Mouse (Mus musculus) bone marrow macrophage, adult 2 months (primary cell): ENCODE data around the gene Elof1.

ENCODE experiments used
- CTCF ChIP-seq: IDR thresholded peaks from 2 replicates; pipeline ENCODE4 v1.5.1; 2012; ENCODE audit warnings: low read depth, mild to moderate bottlenecking, low read length, moderate library complexity
- POLR2A ChIP-seq: IDR thresholded peaks from 2 replicates; pipeline ENCODE4 v1.6.1; 2012; ENCODE audit warnings: mild to moderate bottlenecking, low read depth, low read length, borderline replicate concordance

GRCm38 (mm10) chr9:22069881-22070553, 47.0 kb downstream of the Elof1 start:
- TF ChIP-seq CTCF (no peak), POLR2A (no peak)
